23 mouse cellular contexts compared by ENCODE assay signal in genomic region chr12:24860436-24860835, GRCm38 (mm10). TPM values are rescaled to one million over a fixed set of nuclear protein-coding genes. Genes with fewer than 3 reads are reported as not detected.
DNase-seq lines count a peak whose midpoint lies in the region; ATAC-seq lines count a peak whose summit lies in the region.
"Had no signal": no experiment of that assay in that cellular context is flagged by ENCODE, and none has a peak within 500 bp of the region (broad histone marks: within the 10 kb centered on the region; RNA-seq: fewer than 3 reads in every experiment).

No protein-coding gene starts in this region.

- no peaks in the 10 kb centered on the region for H3K9me3 ChIP-seq in forebrain, embryonic 13.5 days (replicated peaks)
- H3K9me3 ChIP-seq in forebrain, embryonic 12.5 days = no peaks in the 10 kb centered on the region
- H3K9me3 ChIP-seq in forebrain, embryonic 16.5 days (ENCODE audit: control insufficient read depth, low read length) = no peaks in the 10 kb centered on the region
- no peaks in the 10 kb centered on the region for H3K9me3 ChIP-seq in forebrain, embryonic 10.5 days
- H3K9me3 ChIP-seq: heart, embryonic 10.5 days; heart, embryonic 13.5 days had no signal

- no peaks in the 10 kb centered on the region for H3K36me3 ChIP-seq in forebrain, embryonic 13.5 days (ENCODE audit: poor library complexity, severe bottlenecking)
- no peaks in the 10 kb centered on the region for H3K36me3 ChIP-seq in forebrain, embryonic 12.5 days (replicated peaks)
- no peaks in the 10 kb centered on the region for H3K36me3 ChIP-seq in forebrain, embryonic 16.5 days (ENCODE audit: control insufficient read depth, insufficient read depth)
- H3K36me3 ChIP-seq in forebrain, embryonic 10.5 days (replicated peaks) = no peaks in the 10 kb centered on the region
- H3K36me3 ChIP-seq: heart, embryonic 10.5 days; heart, embryonic 13.5 days had no signal

- H3K27me3 ChIP-seq in forebrain, embryonic 13.5 days = no peaks in the 10 kb centered on the region
- H3K27me3 ChIP-seq in forebrain, embryonic 12.5 days = no peaks in the 10 kb centered on the region
- no peaks in the 10 kb centered on the region for H3K27me3 ChIP-seq in forebrain, embryonic 16.5 days (replicated peaks; ENCODE audit: control insufficient read depth, insufficient read depth, low read length)
- H3K27me3 ChIP-seq in forebrain, embryonic 10.5 days (ENCODE audit: poor library complexity, severe bottlenecking) = no peaks in the 10 kb centered on the region
- H3K27me3 ChIP-seq: heart, embryonic 13.5 days; Patski had no signal

- no peak overlapping the region for H3K4me2 ChIP-seq in forebrain, embryonic 13.5 days
- H3K4me2 ChIP-seq in forebrain, embryonic 12.5 days = no peak overlapping the region
- H3K4me2 ChIP-seq in forebrain, embryonic 16.5 days (ENCODE audit: low read length) = no peak overlapping the region
- H3K4me2 ChIP-seq: heart, embryonic 13.5 days; hindbrain, embryonic 14.5 days had no signal

- no peak overlapping the region for H3K4me3 ChIP-seq in forebrain, embryonic 13.5 days
- no peak overlapping the region for H3K4me3 ChIP-seq in forebrain, embryonic 12.5 days (replicated peaks)
- no peak overlapping the region for H3K4me3 ChIP-seq in forebrain, embryonic 16.5 days (replicated peaks; ENCODE audit: low read length)
- no peak overlapping the region for H3K4me3 ChIP-seq in forebrain, embryonic 10.5 days
- H3K4me3 ChIP-seq: heart, embryonic 10.5 days; heart, embryonic 13.5 days had no signal

- H3K4me1 ChIP-seq in forebrain, embryonic 13.5 days = peaks cover 32% of the 10 kb centered on the region
- H3K4me1 ChIP-seq in forebrain, embryonic 12.5 days = peaks cover 18% of the 10 kb centered on the region
- H3K4me1 ChIP-seq in forebrain, embryonic 16.5 days (replicated peaks; ENCODE audit: control insufficient read depth, insufficient read depth, low read length) = peaks cover 28% of the 10 kb centered on the region
- H3K4me1 ChIP-seq in forebrain, embryonic 10.5 days = peaks cover 17% of the 10 kb centered on the region

- WGBS in forebrain, embryonic 13.5 days = 85% methylated on average over 9 of the region's 9 CpGs
- 84% methylated on average over 9 of the region's 9 CpGs for WGBS in forebrain, embryonic 12.5 days
- 45% methylated on average over 9 of the region's 9 CpGs for WGBS in forebrain, embryonic 16.5 days
- WGBS in forebrain, embryonic 10.5 days = 90% methylated on average over 9 of the region's 9 CpGs

- peak; percentile 48; the same call in 1 of the 2 replicates for ATAC-seq in forebrain, embryonic 13.5 days
- ATAC-seq in forebrain, embryonic 12.5 days (ENCODE audit: low FRiP score) = no peak
- peak; percentile 78 for ATAC-seq in forebrain, embryonic 16.5 days
- ATAC-seq: hindbrain, postnatal 0 days; inflammation-experienced regulatory T-cells, adult 6 months; intestine, embryonic 16.5 days; Patski had no signal

- H3K27ac ChIP-seq in forebrain, embryonic 13.5 days = no peak overlapping the region
- H3K27ac ChIP-seq in forebrain, embryonic 12.5 days = no peak overlapping the region
- H3K27ac ChIP-seq in forebrain, embryonic 16.5 days (ENCODE audit: low read length) = no peak overlapping the region; the same call in 1 of the 2 replicates
- no peak overlapping the region for H3K27ac ChIP-seq in forebrain, embryonic 10.5 days
- H3K27ac ChIP-seq: heart, embryonic 10.5 days; heart, embryonic 13.5 days; hindbrain, embryonic 14.5 days; hindbrain, postnatal 0 days had no signal

- H3K9ac ChIP-seq in forebrain, embryonic 13.5 days = no peak overlapping the region
- no peak overlapping the region for H3K9ac ChIP-seq in forebrain, embryonic 12.5 days
- no peak overlapping the region for H3K9ac ChIP-seq in forebrain, embryonic 16.5 days (replicated peaks; ENCODE audit: low read depth, low read length)
- H3K9ac ChIP-seq: heart, embryonic 13.5 days; hindbrain, embryonic 14.5 days had no signal

- DNase-seq in forebrain, embryonic 10.5 days (ENCODE audit: extremely low spot score, low spot score) = no peak
- DNase-seq in brain, adult 2 months (ENCODE audit: low read depth, low spot score) = peak; percentile 29
- peak; percentile 29 to 32 for DNase-seq in layer of hippocampus, postnatal 36 days
- no peak for DNase-seq in right cerebral cortex, postnatal 14 days
- DNase-seq: adrenal gland, adult 2 months; adrenal gland, postnatal 14 days; cerebellum, adult 18-20 months; cerebellum, adult 9-10 months; cerebellum, postnatal 14 days; gastrocnemius, postnatal 25 days; heart, adult 18-20 months; heart, postnatal 14 days; heart, postnatal 4 days had no signal

RNA-seq across cellular contexts. Expression of gene Mboat2, which starts 29.8 kb away (rescaled TPM):
- 61.0 and 66.5 TPM in 2 replicates for polyA plus RNA-seq in forebrain, embryonic 13.5 days (2015; fragmentation: Nextera tagmentation; extraction: Ambion mirVana)
- 58.4 and 60.0 TPM in 2 replicates for polyA plus RNA-seq in forebrain, embryonic 12.5 days (2016; fragmentation: Nextera tagmentation; extraction: Ambion mirVana)
- 70.8 and 78.2 TPM in 2 replicates for polyA plus RNA-seq in forebrain, embryonic 16.5 days (2015; fragmentation: Nextera tagmentation; extraction: Ambion mirVana)
- polyA plus RNA-seq in forebrain, embryonic 10.5 days (2016; fragmentation: Nextera tagmentation; extraction: Ambion mirVana) = 45.5 and 46.6 TPM in 2 replicates
- 10 to 100 TPM; 84.1 to 84.8 TPM for total RNA-seq in layer of hippocampus, postnatal 36 days (2021)
- polyA plus RNA-seq: inflammation-experienced regulatory T-cells, adult 6 months had no signal

Comparison
In these comparisons a context has a peak if more than half of its experiments do, and no peak if none do; other contexts are left out.
1. DNase-seq: peak in brain, adult 2 months (single experiment) and layer of hippocampus, postnatal 36 days (2 of 2); none in forebrain, embryonic 10.5 days (single experiment) and right cerebral cortex, postnatal 14 days (single experiment).